Mouse (Mus musculus) megakaryocyte progenitor cell, adult 5-6 weeks (primary cell): ENCODE results near the gene Bcas2. TPM values are rescaled to one million over a fixed set of nuclear protein-coding genes. Genes with fewer than 3 reads are reported as not detected.

Source experiments
- ATAC-seq: replicated peaks from 2 replicates; pipeline ENCODE4 v1.8.0; 2016; ENCODE audit warnings: mild to moderate bottlenecking, moderate TSS enrichment, inconsistent platforms; ENCODE audit not compliant: poor library complexity
- total RNA-seq, 2 experiments: library from RNA; stranded (forward) in 1 of 2; stranded (reverse) in 1 of 2; fragments of 157-497, 149-512 nt in 1 of 2; fragments of 200-1000 nt in 1 of 2; gene quantifications; 2 replicates each; pipeline versions ENCODE4 v1.2.3 to v1.2.4; 2015 to 2017

Bcas2 gene
- total RNA-seq (2015) (129 and 130 TPM in 2 replicates), total RNA-seq (2017) (169 and 190 TPM in 2 replicates)

- peak; percentile 76 for ATAC-seq
Observed at GRCm38 (mm10) chr3:103171505-103172267, at the start of gene Bcas2. Bcas2 (plus strand) TSS chr3:103171655.

- ATAC-seq = no peak
Observed at GRCm38 (mm10) chr3:103123636-103124035, 47.8 kb upstream of the Bcas2 start.

- no peak for ATAC-seq
Observed at GRCm38 (mm10) chr3:103126138-103126537, 45.3 kb upstream of the Bcas2 start.

- ATAC-seq = no peak
Observed at GRCm38 (mm10) chr3:103127177-103127576, 44.3 kb upstream of the Bcas2 start.

GRCm38 (mm10) chr3:103127721-103128120, 43.7 kb upstream of the Bcas2 start:
- no peak for ATAC-seq

- no peak for ATAC-seq
Observed at GRCm38 (mm10) chr3:103128251-103128650, 43.2 kb upstream of the Bcas2 start.

GRCm38 (mm10) chr3:103129367-103130159, 41.9 kb upstream of the Bcas2 start:
- peak; percentile 90 for ATAC-seq

GRCm38 (mm10) chr3:103130236-103130751, 41.2 kb upstream of the Bcas2 start:
- ATAC-seq = peak; percentile 74

- ATAC-seq = no peak
Observed at GRCm38 (mm10) chr3:103133098-103133497, 38.4 kb upstream of the Bcas2 start.

- no peak for ATAC-seq
Observed at GRCm38 (mm10) chr3:103136414-103137077, 34.9 kb upstream of the Bcas2 start.

GRCm38 (mm10) chr3:103139047-103139446, 32.4 kb upstream of the Bcas2 start:
- ATAC-seq = no peak

GRCm38 (mm10) chr3:103140095-103140838, 31.2 kb upstream of the Bcas2 start:
- ATAC-seq = peak; percentile 85

- peak; percentile 68 for ATAC-seq
Observed at GRCm38 (mm10) chr3:103141287-103141686, 30.2 kb upstream of the Bcas2 start.

GRCm38 (mm10) chr3:103142366-103142765, 29.1 kb upstream of the Bcas2 start:
- 0 out of 2 replicates have a peak, but pooled peaks have one; percentile 8 for ATAC-seq

- no peak for ATAC-seq
Observed at GRCm38 (mm10) chr3:103145336-103145735, 26.1 kb upstream of the Bcas2 start.

- ATAC-seq = no peak
Observed at GRCm38 (mm10) chr3:103145791-103146190, 25.7 kb upstream of the Bcas2 start.

GRCm38 (mm10) chr3:103146330-103147166, 24.9 kb upstream of the Bcas2 start:
- no peak for ATAC-seq

GRCm38 (mm10) chr3:103147775-103148174, 23.7 kb upstream of the Bcas2 start:
- ATAC-seq = no peak

GRCm38 (mm10) chr3:103148941-103149340, 22.5 kb upstream of the Bcas2 start:
- no peak for ATAC-seq

GRCm38 (mm10) chr3:103153761-103154160, 17.7 kb upstream of the Bcas2 start:
- peak; percentile 87 for ATAC-seq
